Mouse (Mus musculus): ENCODE data around the gene Dlg1.

DNA sequence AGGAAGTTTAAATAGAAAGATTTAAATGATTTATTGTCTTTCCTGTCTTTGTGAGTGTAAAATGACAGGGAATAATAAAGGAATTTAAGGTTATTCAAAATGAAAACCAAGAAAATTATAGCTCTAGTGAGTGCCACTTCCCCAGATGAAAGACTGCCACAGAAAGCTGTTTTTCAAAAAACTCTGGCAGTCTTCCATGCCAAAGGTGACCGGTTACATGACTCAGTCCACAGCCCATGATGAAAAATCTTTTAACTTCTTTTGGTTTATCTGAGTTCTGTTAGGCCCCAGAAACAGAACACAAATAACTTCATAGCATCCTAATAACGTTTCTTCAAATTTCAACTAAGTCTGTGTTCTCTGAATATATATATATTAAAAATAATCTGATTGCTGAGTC is 7.7 kb upstream of the Dlg1 start:
- TF ChIP-seq HCFC1 (IDR thresholded peaks at IDR 0.05; ENCODE audit: borderline replicate concordance, insufficient read depth, low read length) (no peak), ZC3H11A (IDR thresholded peaks at IDR 0.05; ENCODE audit: borderline replicate concordance, low read depth, low read length) (no peak), CHD2 (IDR thresholded peaks at IDR 0.05; ENCODE audit: low read depth, low read length) (no peak), MAFK (IDR thresholded peaks at IDR 0.05; ENCODE audit: insufficient read depth, low read depth, low read length) (no peak)

Data from ES-E14 (cell line).